Mouse (Mus musculus): ENCODE measurements around the gene Skil. TPM values are rescaled to one million over a fixed set of nuclear protein-coding genes. Genes with fewer than 3 reads are reported as not detected.

Gene Skil
- total and polyA plus RNA-seq, 3 experiments: 7.4 to 8.6 TPM; not detected in 1

- no peak for TF ChIP-seq RAD21 (IDR thresholded peaks at IDR 0.05; ENCODE audit: low read depth, low read length)
- no peak for DNase-seq (ENCODE audit: low read depth, low spot score)
- no peaks in the 10 kb centered on the region for H3K9me3 ChIP-seq (replicated peaks; ENCODE audit: insufficient read depth, low read length)
- no peaks in the 10 kb centered on the region for H3K79me2 ChIP-seq (ENCODE audit: control insufficient read depth, insufficient read depth, low read length, poor library complexity)
- no peak overlapping the region for H3K27ac ChIP-seq (ENCODE audit: control insufficient read depth, low read depth, low read length)
- peaks cover 0 to 3% of the 10 kb centered on the region in 2 experiments; a peak in 2 of 4 replicates for H3K36me3 ChIP-seq (ENCODE audit: control insufficient read depth in 1 of 2, insufficient read depth in 2 of 2, low read length in 2 of 2)
- no peaks in the 10 kb centered on the region for H3K27me3 ChIP-seq (ENCODE audit: control insufficient read depth in 1 of 2, insufficient read depth in 2 of 2, low read length in 2 of 2)
- H3K4me3 ChIP-seq (ENCODE audit: control insufficient read depth in 1 of 2, insufficient read depth in 1 of 2, low read depth in 2 of 2, low read length in 2 of 2): no peak overlapping the region
- peaks cover 0 to 6% of the 10 kb centered on the region in 2 experiments; a peak in 1 of 4 replicates for H3K4me1 ChIP-seq (ENCODE audit: control insufficient read depth in 1 of 2, insufficient read depth in 2 of 2, low read length in 2 of 2)
- no peak overlapping the region for H3K9ac ChIP-seq (ENCODE audit: control insufficient read depth, low read depth, low read length, poor library complexity, severe bottlenecking)
Measured at GRCm38 (mm10) chr3:31050375-31050774, 44.5 kb upstream of the Skil start.

DNA sequence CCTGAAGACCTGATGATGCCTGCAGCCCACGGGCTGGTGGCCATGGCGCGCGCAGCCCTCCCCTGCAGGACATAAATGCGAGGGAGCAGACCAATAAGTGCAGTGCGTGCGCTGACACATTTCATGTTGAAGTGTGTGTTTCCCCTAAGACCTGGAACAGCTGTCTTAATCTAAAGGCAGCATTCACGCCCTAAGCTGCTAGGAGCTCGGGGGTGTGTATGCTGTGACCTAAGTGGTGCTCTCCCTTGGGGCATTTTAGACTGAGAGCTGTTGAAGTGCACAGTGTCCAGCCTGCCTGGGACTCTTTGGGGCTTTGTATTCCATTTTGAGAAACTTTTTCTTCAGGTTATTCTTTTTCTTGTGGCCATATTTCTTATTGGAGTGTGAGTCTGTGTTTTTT lies 43.1 kb upstream of the Skil start:
- Histone ChIP-seq H3K4me1 (ENCODE audit: control insufficient read depth in 1 of 2, insufficient read depth in 2 of 2, low read length in 2 of 2) (peaks cover 0 to 6% of the 10 kb centered on the region in 2 experiments; a peak in 1 of 4 replicates), H3K36me3 (ENCODE audit: control insufficient read depth in 1 of 2, insufficient read depth in 2 of 2, low read length in 2 of 2) (peaks cover 0 to 3% of the 10 kb centered on the region in 2 experiments; a peak in 2 of 4 replicates), H3K27ac (ENCODE audit: control insufficient read depth, low read depth, low read length) (no peak overlapping the region), H3K79me2 (ENCODE audit: control insufficient read depth, insufficient read depth, low read length, poor library complexity) (no peaks in the 10 kb centered on the region; the same call in 1 of the 2 replicates), H3K9ac (ENCODE audit: control insufficient read depth, low read depth, low read length, poor library complexity, severe bottlenecking) (no peak overlapping the region), H3K4me3 (ENCODE audit: control insufficient read depth in 1 of 2, insufficient read depth in 1 of 2, low read depth in 2 of 2, low read length in 2 of 2) (no peak overlapping the region), H3K9me3 (replicated peaks; ENCODE audit: insufficient read depth, low read length) (no peaks in the 10 kb centered on the region), H3K27me3 (ENCODE audit: control insufficient read depth in 1 of 2, insufficient read depth in 2 of 2, low read length in 2 of 2) (no peaks in the 10 kb centered on the region)
- no peak for DNase-seq (ENCODE audit: low read depth, low spot score)
- TF ChIP-seq UBTF (IDR thresholded peaks at IDR 0.05; ENCODE audit: borderline replicate concordance, insufficient read depth, low read depth, low read length) (no peak), MXI1 (IDR thresholded peaks at IDR 0.05; ENCODE audit: low read depth, low read length) (no peak), TAL1 (IDR thresholded peaks at IDR 0.05; ENCODE audit: low read length) (no peak), ZKSCAN1 (IDR thresholded peaks at IDR 0.05; ENCODE audit: low read depth, low read length) (no peak), NELFE (IDR thresholded peaks at IDR 0.05; ENCODE audit: low read depth, low read length) (no peak), MYC (IDR thresholded peaks at IDR 0.05; ENCODE audit: low read depth, low read length) (no peak), JUND (IDR thresholded peaks at IDR 0.05; ENCODE audit: low read depth, low read length) (no peak), ZC3H11A (IDR thresholded peaks at IDR 0.05; ENCODE audit: low read depth, low read length) (no peak), POLR2AphosphoS2 (IDR thresholded peaks at IDR 0.05; ENCODE audit: low read length) (no peak), SMC3 (IDR thresholded peaks at IDR 0.05; ENCODE audit: low read depth, low read length) (no peak), POLR2AphosphoS5 (IDR thresholded peaks at IDR 0.05; ENCODE audit: borderline replicate concordance, low read depth, low read length) (no peak), EP300 (IDR thresholded peaks at IDR 0.05; ENCODE audit: low read depth in 1 of 2, low read length in 2 of 2) (no peak), GABPA (IDR thresholded peaks at IDR 0.05; ENCODE audit: low read depth, low read length) (no peak), CHD1 (IDR thresholded peaks at IDR 0.05; ENCODE audit: low read depth, low read length) (no peak), ELF1 (IDR thresholded peaks at IDR 0.05; ENCODE audit: low read depth, low read length) (no peak), MAX (IDR thresholded peaks at IDR 0.05; ENCODE audit: low read length) (no peak), CTCF (IDR thresholded peaks at IDR 0.05 in 2 of 3, conservative IDR thresholded peaks at IDR 0.05 in 1 of 3; ENCODE audit: control insufficient read depth in 1 of 3, insufficient read depth in 1 of 3, low read depth in 2 of 3, low read length in 3 of 3, poor library complexity in 1 of 3, severe bottlenecking in 1 of 3) (no peak)
